Mouse (Mus musculus) forebrain, embryonic 15.5 days (tissue): ENCODE measurements at regions not wholly inside any gene's neighbourhood (a gene's known extent, or its start where the extent isn't known, plus 50 kb on each side); places are given as distances from the start of the nearest gene placed in this dataset.

Source experiments
- ATAC-seq: fragments of 200-750 bp; cut with Nextera tagmentation; replicated peaks from 2 replicates; pipeline ENCODE4 v1.8.0; 2017; ENCODE audit warnings: mild to moderate bottlenecking, moderate TSS enrichment, moderate library complexity
- H3K27ac ChIP-seq: fragments of 300-500 bp; sonication (generic); replicated peaks from 2 replicates; pipeline ENCODE4 v1.5.1; 2015; ENCODE audit warnings: mild to moderate bottlenecking, inconsistent platforms
- H3K27me3 ChIP-seq: fragments of 300-500 bp; sonication (generic); 2 replicates; pipeline ENCODE4 v1.6.1; 2015; ENCODE audit warnings: inconsistent platforms
- H3K36me3 ChIP-seq: fragments of 300-500 bp; sonication (generic); 2 replicates; pipeline ENCODE4 v1.6.1; 2015; ENCODE audit warnings: mild to moderate bottlenecking, inconsistent platforms
- H3K4me1 ChIP-seq: fragments of 300-500 bp; sonication (generic); 2 replicates; pipeline ENCODE4 v1.6.1; 2015; ENCODE audit warnings: inconsistent platforms
- H3K4me2 ChIP-seq: fragments of 300-500 bp; sonication (generic); replicated peaks from 2 replicates; pipeline ENCODE4 v1.6.1; 2015; ENCODE audit warnings: mild to moderate bottlenecking, inconsistent platforms
- H3K4me3 ChIP-seq: fragments of 300-500 bp; sonication (generic); 2 replicates; pipeline ENCODE4 v1.5.1; 2015; ENCODE audit warnings: mild to moderate bottlenecking, inconsistent platforms
- H3K9ac ChIP-seq: fragments of 300-500 bp; sonication (generic); replicated peaks from 2 replicates; pipeline ENCODE4 v1.6.1; 2015; ENCODE audit warnings: mild to moderate bottlenecking, inconsistent platforms
- H3K9me3 ChIP-seq: fragments of 300-500 bp; sonication (generic); 2 replicates; pipeline ENCODE4 v1.6.1; 2016; ENCODE audit warnings: inconsistent platforms
- WGBS: fragments of 180-500 bp; shearing (Covaris S2); methylation state at CpG from one replicate; pipeline ENCODE4 v1.1.7; 2015; ENCODE audit warnings: mixed read lengths; 5-methylcytosine and 5-hydroxymethylcytosine counted together

- H3K9me3 ChIP-seq = no peaks in the 10 kb centered on the region
- H3K27me3 ChIP-seq = no peaks in the 10 kb centered on the region
- H3K4me3 ChIP-seq = no peak overlapping the region
- WGBS = 9% methylated on average over 4 of the region's 4 CpGs
- no peak overlapping the region for H3K9ac ChIP-seq
- no peaks in the 10 kb centered on the region for H3K4me1 ChIP-seq
- no peak overlapping the region for H3K27ac ChIP-seq
- H3K36me3 ChIP-seq = no peaks in the 10 kb centered on the region
- no peak for ATAC-seq
- no peak overlapping the region for H3K4me2 ChIP-seq
Observed at GRCm38 (mm10) chr14:99632444-99632843, 334.0 kb downstream of the Klf5 start.

DNA sequence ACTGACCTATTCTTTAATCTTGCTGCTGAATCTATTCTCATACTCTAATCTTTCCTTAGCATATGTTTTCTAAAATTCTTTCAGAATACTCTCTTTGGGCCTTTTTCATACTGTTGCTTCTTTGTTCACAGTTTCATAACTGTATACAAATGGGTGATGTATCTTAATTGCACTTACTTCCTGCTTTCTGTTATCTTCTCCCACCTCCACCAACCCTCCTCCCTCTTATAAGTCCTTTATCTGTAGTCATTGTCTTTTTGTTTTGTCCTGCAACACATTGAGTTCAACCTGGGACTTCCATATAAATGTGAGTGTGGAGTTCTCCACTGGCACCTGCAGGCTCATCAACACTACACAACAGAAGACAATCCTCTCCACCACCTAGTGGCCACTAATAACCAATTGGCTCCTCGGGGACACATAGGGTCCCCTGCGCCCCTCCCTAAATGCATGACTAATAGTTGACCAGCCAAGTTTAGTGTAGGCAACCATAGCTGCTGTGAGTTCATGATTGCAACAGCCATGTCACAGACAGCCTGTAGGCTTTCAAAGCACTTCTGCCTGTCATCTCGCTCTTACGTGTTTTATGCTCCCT, 337.2 kb downstream of the Klf5 start:
- Histone ChIP-seq H3K9ac (no peak overlapping the region), H3K4me2 (no peak overlapping the region), H3K4me3 (no peak overlapping the region), H3K27me3 (no peaks in the 10 kb centered on the region), H3K9me3 (no peaks in the 10 kb centered on the region), H3K27ac (no peak overlapping the region), H3K36me3 (no peaks in the 10 kb centered on the region), H3K4me1 (no peaks in the 10 kb centered on the region)
- no peak for ATAC-seq
- WGBS = 96% methylated on average over 4 of the region's 4 CpGs

GRCm38 (mm10) chr14:99641475-99642453, 343.3 kb downstream of the Klf5 start:
- H3K9me3 ChIP-seq = no peaks in the 10 kb centered on the region
- H3K27me3 ChIP-seq = no peaks in the 10 kb centered on the region
- no peak overlapping the region for H3K4me2 ChIP-seq
- H3K4me3 ChIP-seq = no peak overlapping the region
- ATAC-seq = no peak
- H3K27ac ChIP-seq = no peak overlapping the region
- H3K36me3 ChIP-seq = no peaks in the 10 kb centered on the region
- H3K9ac ChIP-seq = no peak overlapping the region
- WGBS = 77% methylated on average over 15 of the region's 15 CpGs
- H3K4me1 ChIP-seq = no peaks in the 10 kb centered on the region

DNA sequence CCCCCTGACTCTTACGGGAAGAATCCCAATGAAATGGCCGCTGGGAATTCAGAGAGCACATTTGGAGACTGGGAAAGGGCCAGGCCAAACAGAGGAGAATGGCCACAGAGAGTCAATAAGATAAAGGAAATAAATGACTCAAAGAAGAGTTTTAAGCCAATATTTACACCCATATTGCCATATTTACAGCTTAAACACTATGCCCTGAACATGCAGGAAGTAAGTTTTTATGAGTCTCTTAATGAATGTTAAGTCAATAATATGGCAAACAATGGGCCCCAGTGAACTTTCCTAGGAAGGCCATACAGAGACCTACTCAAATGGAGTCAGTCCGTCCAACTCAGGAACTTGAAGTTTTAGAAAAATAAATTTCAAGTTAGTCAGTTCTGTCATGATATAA, 347.8 kb downstream of the Klf5 start:
- H3K4me3 ChIP-seq = no peak overlapping the region
- H3K9me3 ChIP-seq = no peaks in the 10 kb centered on the region
- no peak for ATAC-seq
- no peaks in the 10 kb centered on the region for H3K4me1 ChIP-seq
- 84% methylated on average over 3 of the region's 3 CpGs for WGBS
- H3K9ac ChIP-seq = no peak overlapping the region
- no peaks in the 10 kb centered on the region for H3K27me3 ChIP-seq
- no peak overlapping the region for H3K27ac ChIP-seq
- H3K36me3 ChIP-seq = no peaks in the 10 kb centered on the region
- no peak overlapping the region for H3K4me2 ChIP-seq

GRCm38 (mm10) chr14:99674399-99674798, 375.9 kb downstream of the Klf5 start:
- no peak overlapping the region for H3K4me2 ChIP-seq
- H3K9ac ChIP-seq = no peak overlapping the region
- 58% methylated on average over 3 of the region's 3 CpGs for whole genome bisulfite sequencing
- H3K4me3 ChIP-seq = no peak overlapping the region
- H3K27me3 ChIP-seq = no peaks in the 10 kb centered on the region
- no peaks in the 10 kb centered on the region for H3K36me3 ChIP-seq
- no peak for ATAC-seq
- H3K4me1 ChIP-seq = no peaks in the 10 kb centered on the region
- no peak overlapping the region for H3K27ac ChIP-seq
- no peaks in the 10 kb centered on the region for H3K9me3 ChIP-seq

DNA sequence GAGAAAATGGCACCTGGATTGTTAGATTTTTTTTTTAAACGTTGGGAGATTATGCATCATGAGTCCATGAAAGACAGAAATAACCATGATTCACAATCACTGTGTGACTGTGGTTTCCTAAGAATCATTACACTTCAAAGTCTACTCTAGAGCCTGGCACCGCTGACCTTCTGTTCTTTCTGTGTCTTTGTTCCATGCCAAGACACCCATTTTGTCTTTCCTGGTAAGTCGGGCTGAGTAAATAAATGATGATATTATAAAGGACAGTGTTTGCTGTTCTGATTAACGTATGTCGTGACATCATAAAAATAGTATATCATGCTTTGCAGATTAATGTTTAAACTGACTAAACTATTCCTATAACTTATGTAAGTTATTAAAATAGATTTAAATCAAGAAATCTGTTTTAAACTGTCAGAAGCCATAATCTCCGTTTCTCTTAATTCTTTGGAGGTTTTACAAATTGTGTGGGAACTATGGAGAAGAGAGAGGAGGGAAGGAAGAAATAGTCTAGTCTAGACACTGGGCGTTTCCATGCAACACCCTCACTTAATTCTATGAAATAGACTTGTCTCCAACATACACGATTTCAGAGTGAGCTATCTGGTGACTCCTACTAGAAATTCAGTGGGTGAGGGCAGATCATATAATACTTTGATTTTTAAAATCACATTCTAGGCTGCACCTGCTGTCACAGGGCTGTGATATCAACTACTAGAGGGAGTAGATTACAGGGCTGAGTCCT, 388.7 kb downstream of the Klf5 start:
- no peak overlapping the region for H3K4me3 ChIP-seq
- H3K27me3 ChIP-seq = no peaks in the 10 kb centered on the region
- no peak for ATAC-seq
- no peak overlapping the region for H3K9ac ChIP-seq
- 88% methylated on average over 8 of the region's 8 CpGs for WGBS
- no peaks in the 10 kb centered on the region for H3K36me3 ChIP-seq
- H3K4me1 ChIP-seq = no peaks in the 10 kb centered on the region
- no peak overlapping the region for H3K4me2 ChIP-seq
- no peak overlapping the region for H3K27ac ChIP-seq
- H3K9me3 ChIP-seq = no peaks in the 10 kb centered on the region

DNA sequence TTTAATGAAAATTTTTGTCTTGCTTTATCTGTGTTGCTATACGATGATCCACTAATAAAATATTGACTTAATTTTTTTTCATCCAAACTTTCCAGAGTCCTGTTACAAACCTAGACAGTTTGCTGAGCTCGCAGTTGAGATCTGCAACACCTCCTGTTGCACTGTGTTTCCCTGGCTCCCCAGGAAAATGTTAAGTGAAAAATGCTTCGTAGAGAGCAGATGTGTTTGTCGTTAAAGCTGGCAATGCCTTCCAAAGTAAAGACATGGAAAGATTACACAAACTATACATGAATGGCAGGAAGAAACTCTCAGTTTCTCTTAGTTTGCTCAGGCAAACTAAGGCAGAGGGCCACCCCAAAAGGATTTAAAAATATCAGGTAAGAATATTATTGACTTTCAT, 389.9 kb downstream of the Klf5 start:
- no peak for ATAC-seq
- Histone ChIP-seq H3K4me2 (no peak overlapping the region), H3K9me3 (no peaks in the 10 kb centered on the region), H3K27ac (no peak overlapping the region), H3K27me3 (no peaks in the 10 kb centered on the region), H3K4me1 (no peaks in the 10 kb centered on the region), H3K9ac (no peak overlapping the region), H3K36me3 (no peaks in the 10 kb centered on the region), H3K4me3 (no peak overlapping the region)
- 74% methylated on average over 4 of the region's 4 CpGs for WGBS

GRCm38 (mm10) chr14:99696301-99696700, 397.8 kb downstream of the Klf5 start:
- H3K36me3 ChIP-seq = no peaks in the 10 kb centered on the region
- H3K9ac ChIP-seq = no peak overlapping the region
- H3K9me3 ChIP-seq = no peaks in the 10 kb centered on the region
- H3K4me2 ChIP-seq = no peak overlapping the region
- H3K27me3 ChIP-seq = no peaks in the 10 kb centered on the region
- H3K4me1 ChIP-seq = no peaks in the 10 kb centered on the region
- WGBS = 96% methylated on average over 7 of the region's 7 CpGs
- H3K4me3 ChIP-seq = no peak overlapping the region
- H3K27ac ChIP-seq = no peak overlapping the region
- ATAC-seq = no peak

DNA sequence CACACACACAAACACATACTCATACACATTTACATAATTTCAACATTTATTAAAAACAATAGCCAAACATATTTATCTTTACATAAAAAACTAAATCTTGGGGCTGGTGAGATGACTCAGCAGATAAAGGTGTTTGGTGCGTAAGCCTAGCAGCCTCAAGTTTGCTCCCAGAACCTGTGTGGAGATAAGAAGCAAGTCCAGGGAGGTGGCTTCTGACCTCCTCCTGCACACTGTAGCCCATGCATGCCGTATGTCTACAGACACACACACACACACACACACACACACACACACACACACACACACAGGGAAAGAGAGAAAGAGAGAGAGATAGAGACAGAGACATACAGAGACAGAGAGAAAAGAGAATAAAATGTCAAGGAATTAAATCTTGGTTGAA, 401.1 kb downstream of the Klf5 start:
- H3K4me2 ChIP-seq = no peak overlapping the region
- H3K4me3 ChIP-seq = no peak overlapping the region
- H3K9me3 ChIP-seq = no peaks in the 10 kb centered on the region
- H3K27ac ChIP-seq = no peak overlapping the region
- no peak overlapping the region for H3K9ac ChIP-seq
- H3K4me1 ChIP-seq = no peaks in the 10 kb centered on the region
- WGBS = 92% methylated on average over 2 of the region's 2 CpGs
- H3K36me3 ChIP-seq = no peaks in the 10 kb centered on the region
- H3K27me3 ChIP-seq = no peaks in the 10 kb centered on the region
- ATAC-seq = no peak

- Histone ChIP-seq H3K4me2 (no peak overlapping the region), H3K36me3 (no peaks in the 10 kb centered on the region), H3K9ac (no peak overlapping the region), H3K27ac (no peak overlapping the region), H3K9me3 (no peaks in the 10 kb centered on the region), H3K4me3 (no peak overlapping the region), H3K27me3 (no peaks in the 10 kb centered on the region), H3K4me1 (0 out of 2 replicates have a peak, but pooled peaks cover 3% of the 10 kb centered on the region)
- 91% methylated on average over 10 of the region's 10 CpGs for WGBS
- no peak for ATAC-seq
Observed at GRCm38 (mm10) chr14:99706004-99706403, 407.5 kb downstream of the Klf5 start.

GRCm38 (mm10) chr14:99708066-99708465, 409.6 kb downstream of the Klf5 start:
- H3K27me3 ChIP-seq = no peaks in the 10 kb centered on the region
- WGBS = 63% methylated on average over 2 of the region's 2 CpGs
- no peak overlapping the region for H3K27ac ChIP-seq
- no peaks in the 10 kb centered on the region for H3K9me3 ChIP-seq
- H3K4me2 ChIP-seq = no peak overlapping the region
- no peak overlapping the region for H3K4me3 ChIP-seq
- H3K9ac ChIP-seq = no peak overlapping the region
- 0 out of 2 replicates have a peak, but pooled peaks cover 3% of the 10 kb centered on the region for H3K4me1 ChIP-seq
- no peaks in the 10 kb centered on the region for H3K36me3 ChIP-seq
- no peak for ATAC-seq

DNA sequence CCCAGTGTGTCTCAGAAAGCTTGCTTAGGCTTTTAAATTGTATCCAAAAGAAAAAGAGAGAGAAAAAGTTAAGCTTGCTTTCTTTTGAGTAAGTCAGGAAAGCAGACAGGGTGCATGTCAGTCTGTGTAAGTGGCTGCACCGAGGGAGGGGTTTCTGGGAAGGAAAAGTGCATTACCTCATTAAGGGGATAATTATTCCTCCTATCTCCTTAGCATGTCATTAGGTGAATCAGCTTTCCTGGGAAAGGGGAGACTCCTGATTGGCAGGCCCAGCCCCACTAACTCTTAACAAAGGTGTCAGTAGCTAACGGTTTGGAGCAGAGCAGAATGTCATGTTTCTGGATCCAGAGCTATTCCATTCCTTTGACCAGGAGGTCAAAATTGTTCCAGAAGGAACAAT, 411.3 kb downstream of the Klf5 start:
- Histone ChIP-seq H3K9me3 (no peaks in the 10 kb centered on the region), H3K9ac (no peak overlapping the region), H3K4me3 (no peak overlapping the region), H3K4me1 (0 out of 2 replicates have a peak, but pooled peaks cover 3% of the 10 kb centered on the region), H3K27ac (peak overlapping the region; percentile 65; the same call in 1 of the 2 replicates), H3K36me3 (no peaks in the 10 kb centered on the region), H3K27me3 (no peaks in the 10 kb centered on the region), H3K4me2 (no peak overlapping the region)
- WGBS = 6% methylated on average over 2 of the region's 2 CpGs
- ATAC-seq = peak; percentile 63; the same call in 1 of the 2 replicates
